Mouse (Mus musculus) ES-E14 (cell line): ENCODE measurements at regions not wholly inside any gene's neighbourhood (a gene's known extent, or its start where the extent isn't known, plus 50 kb on each side); places are given as distances from the start of the nearest gene placed in this dataset.

Experiments
- DNase-seq: peaks from one replicate; pipeline ENCODE4 v3.0.0-alpha.2; 2013; ENCODE audit warnings: low read depth, low spot score
- H3K27ac ChIP-seq: 2 replicates; pipeline ENCODE4 v1.5.1; 2012; ENCODE audit warnings: low read depth, mild to moderate bottlenecking, low read length, moderate library complexity, mixed read lengths; ENCODE audit not compliant: poor library complexity, insufficient read depth, severe bottlenecking
- H3K36me3 ChIP-seq: 2 replicates; pipeline ENCODE4 v1.6.1; 2012; ENCODE audit warnings: mild to moderate bottlenecking, low read length, moderate library complexity, mixed read lengths; ENCODE audit not compliant: control insufficient read depth, poor library complexity, insufficient read depth, severe bottlenecking
- H3K4me1 ChIP-seq, 2 experiments: fragments of 150-350 bp in 1 of 2; sonication (generic) in 1 of 2; 2 replicates each; pipeline ENCODE4 v1.6.1; 2012; ENCODE audit warnings: low read length in 2 of 2, mild to moderate bottlenecking in 1 of 2, mixed read lengths in 1 of 2; ENCODE audit not compliant: control insufficient read depth in 2 of 2, insufficient read depth in 2 of 2, poor library complexity in 1 of 2
- H3K4me3 ChIP-seq, 2 experiments: fragments of 150-350 bp in 1 of 2; sonication (generic) in 1 of 2; 2 replicates each; pipeline ENCODE4 v1.5.1; 2012; ENCODE audit warnings: low read length in 2 of 2, low read depth in 1 of 2, mild to moderate bottlenecking in 1 of 2, mixed read lengths in 1 of 2; ENCODE audit not compliant: insufficient read depth in 1 of 2, poor library complexity in 1 of 2, severe bottlenecking in 1 of 2
- H3K9ac ChIP-seq: 2 replicates; pipeline ENCODE4 v1.6.1; 2012; ENCODE audit warnings: low read depth, mild to moderate bottlenecking, low read length, mixed read lengths; ENCODE audit not compliant: poor library complexity, insufficient read depth, severe bottlenecking
- H3K9me3 ChIP-seq: fragments of 150-350 bp; sonication (generic); 2 replicates; pipeline ENCODE4 v1.6.1; 2012; ENCODE audit warnings: low read depth, mild to moderate bottlenecking, low read length; ENCODE audit not compliant: control insufficient read depth, insufficient read depth
- CHD2 ChIP-seq: IDR thresholded peaks from 2 replicates; pipeline ENCODE4 v1.6.1; 2014; ENCODE audit warnings: mild to moderate bottlenecking, low read depth, low read length, inconsistent platforms
- HCFC1 ChIP-seq: IDR thresholded peaks from 2 replicates; pipeline ENCODE4 v1.6.1; 2012; ENCODE audit warnings: low read length, inconsistent platforms, borderline replicate concordance; ENCODE audit not compliant: insufficient read depth
- MAFK ChIP-seq: IDR thresholded peaks from 2 replicates; pipeline ENCODE4 v1.6.1; 2014; ENCODE audit warnings: mild to moderate bottlenecking, low read depth, low read length, inconsistent platforms; ENCODE audit not compliant: insufficient read depth
- ZC3H11A ChIP-seq: IDR thresholded peaks from 2 replicates; pipeline ENCODE4 v1.6.1; 2012; ENCODE audit warnings: low read depth, mild to moderate bottlenecking, inconsistent platforms, low read length, borderline replicate concordance
- ZNF384 ChIP-seq: IDR thresholded peaks from 2 replicates; pipeline ENCODE4 v1.6.1; 2012; ENCODE audit warnings: low read depth, low read length, inconsistent platforms
- in situ Hi-C, 2 experiments: fragments of 600-800 bp; cut with MboI; formaldehyde crosslinking; loops; one replicate each; pipeline ENCODE4 v1.15.1; 2025; ENCODE audit warnings: low sequenced_read_pairs in 2 of 2, inconsistent platforms in 1 of 2; ENCODE audit not compliant: unreplicated experiment in 2 of 2

DNA sequence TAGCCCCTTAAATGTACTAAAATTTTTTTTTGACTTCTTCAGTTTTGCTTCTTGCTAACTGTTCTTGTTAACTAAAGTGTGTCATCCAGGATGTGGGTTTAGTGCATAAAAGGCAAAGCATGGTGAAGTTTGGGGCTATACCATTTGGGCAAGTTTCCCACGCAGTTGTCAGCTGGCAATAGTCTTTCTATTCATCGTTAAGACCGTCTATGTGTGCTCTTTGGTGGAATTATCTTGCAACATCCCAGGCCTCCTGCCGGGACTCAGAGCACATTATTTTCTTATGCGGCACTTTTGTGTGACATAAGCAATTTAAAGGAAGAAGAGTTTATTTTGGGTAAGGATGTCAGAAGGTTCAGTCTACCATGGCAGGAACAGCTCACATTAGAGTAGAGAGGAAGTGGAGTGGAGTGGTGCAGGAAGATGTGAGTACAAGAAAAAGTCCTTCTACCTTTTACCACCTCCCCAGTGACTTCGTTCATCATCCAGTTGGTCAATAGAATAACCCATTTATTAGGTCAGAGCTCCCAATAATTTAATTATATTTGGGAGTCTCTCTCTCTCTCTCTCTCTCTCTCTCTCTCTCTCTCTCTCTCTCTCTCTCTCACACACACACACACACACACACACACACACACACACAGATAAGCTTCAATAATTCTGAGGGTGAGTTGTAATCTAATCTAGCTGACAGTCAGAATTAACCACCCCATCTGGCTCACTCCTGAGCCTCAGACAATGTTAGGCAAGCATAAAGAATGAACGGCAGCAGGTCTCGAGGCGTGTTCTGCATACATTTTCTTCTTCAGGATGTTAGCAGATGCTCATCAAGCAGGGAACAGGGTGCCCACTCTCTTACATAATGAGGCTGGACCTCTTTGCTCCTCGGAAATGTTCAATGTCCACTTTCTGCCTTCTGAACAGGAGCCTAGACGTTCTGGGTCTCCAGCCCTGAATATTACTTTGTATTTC lies 304.7 kb downstream of the Foxo1 start:
- in situ Hi-C loops, result no loop called here
- Histone ChIP-seq H3K4me3 (no peak overlapping the region), H3K4me1 (no peaks in the 10 kb centered on the region), H3K36me3 (no peaks in the 10 kb centered on the region), H3K9ac (no peak overlapping the region), H3K27ac (no peak overlapping the region), H3K9me3 (no peaks in the 10 kb centered on the region)
- no peak for DNase-seq
- no peak for TF ChIP-seq MAFK
- TF ChIP-seq CHD2, result no peak

DNA sequence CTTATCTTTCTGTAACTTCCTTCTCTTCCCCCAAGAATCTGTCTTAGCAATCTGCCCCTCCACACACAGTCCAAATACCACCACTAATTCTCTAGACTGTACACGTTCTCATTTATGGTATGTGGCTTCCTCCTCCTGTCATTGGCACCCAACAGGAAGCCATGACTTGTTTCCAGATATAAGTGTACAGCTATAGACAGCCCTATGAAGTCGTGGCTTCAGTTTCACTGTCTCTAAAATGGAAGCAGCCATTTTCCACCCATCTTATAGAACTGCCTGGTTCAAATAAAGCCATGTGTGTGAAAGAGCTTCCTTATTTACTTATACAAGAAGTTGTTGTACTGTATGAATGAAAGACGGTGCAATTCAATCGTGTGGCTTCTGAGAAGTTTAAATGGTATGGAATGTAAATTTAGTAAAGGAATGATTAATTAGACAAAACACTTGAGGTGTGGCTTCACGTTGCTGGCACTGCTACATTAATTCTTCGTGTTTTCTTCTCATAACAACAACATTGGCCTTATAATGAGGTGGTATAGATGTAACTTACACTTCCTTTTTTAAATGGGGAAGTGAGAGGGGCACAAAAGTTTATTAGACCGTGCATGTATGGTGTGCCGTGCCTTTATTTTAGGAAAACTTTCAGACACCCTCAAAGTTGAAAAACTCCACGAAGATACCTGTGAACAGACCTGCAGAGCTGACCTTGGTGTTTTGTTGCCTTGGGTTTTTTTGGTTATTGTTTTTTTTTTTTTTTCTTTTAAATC lies 299.7 kb downstream of the Foxo1 start:
- no peaks in the 10 kb centered on the region for H3K4me1 ChIP-seq
- no peaks in the 10 kb centered on the region for H3K9me3 ChIP-seq
- H3K36me3 ChIP-seq, result no peaks in the 10 kb centered on the region
- in situ Hi-C loops, result no loop called here
- no peak for DNase-seq
- H3K9ac ChIP-seq, result no peak overlapping the region
- H3K4me3 ChIP-seq, result no peak overlapping the region
- no peak for TF ChIP-seq MAFK
- TF ChIP-seq ZNF384, result no peak
- no peak for TF ChIP-seq HCFC1
- TF ChIP-seq CHD2, result no peak
- TF ChIP-seq ZC3H11A, result no peak
- no peak overlapping the region for H3K27ac ChIP-seq

DNA sequence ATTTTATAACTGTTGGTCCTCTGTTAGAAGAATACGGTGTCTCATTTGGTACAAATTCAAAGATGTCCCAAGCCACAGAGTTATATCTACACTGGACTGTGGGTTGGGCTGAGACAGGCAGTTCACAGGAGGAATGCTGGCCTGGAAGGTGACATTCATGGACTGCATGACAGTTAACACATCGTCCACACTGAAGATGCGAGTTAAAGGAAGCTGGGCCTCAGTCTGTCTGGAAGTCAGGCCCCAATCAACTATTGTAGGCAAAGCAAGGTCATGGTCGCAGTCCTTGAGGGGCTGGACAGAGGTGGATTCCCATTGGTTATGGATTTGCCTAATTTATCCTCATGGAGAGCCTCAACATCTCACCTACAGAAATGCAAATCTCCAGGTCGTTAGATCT lies 295.5 kb downstream of the Foxo1 start:
- H3K9ac ChIP-seq, result no peak overlapping the region
- H3K4me3 ChIP-seq, result no peak overlapping the region
- H3K4me1 ChIP-seq, result peaks cover 4 to 9% of the 10 kb centered on the region in 2 experiments; a peak in 2 of 4 replicates
- no peak for DNase-seq
- in situ Hi-C loops, result no loop called here
- H3K9me3 ChIP-seq, result no peaks in the 10 kb centered on the region
- TF ChIP-seq MAFK, result no peak
- TF ChIP-seq ZC3H11A, result no peak
- TF ChIP-seq CHD2, result no peak
- no peak for TF ChIP-seq HCFC1
- no peak for TF ChIP-seq ZNF384
- H3K36me3 ChIP-seq, result no peaks in the 10 kb centered on the region
- H3K27ac ChIP-seq, result peak overlapping the region; percentile 60; the same call in 1 of the 2 replicates

DNA sequence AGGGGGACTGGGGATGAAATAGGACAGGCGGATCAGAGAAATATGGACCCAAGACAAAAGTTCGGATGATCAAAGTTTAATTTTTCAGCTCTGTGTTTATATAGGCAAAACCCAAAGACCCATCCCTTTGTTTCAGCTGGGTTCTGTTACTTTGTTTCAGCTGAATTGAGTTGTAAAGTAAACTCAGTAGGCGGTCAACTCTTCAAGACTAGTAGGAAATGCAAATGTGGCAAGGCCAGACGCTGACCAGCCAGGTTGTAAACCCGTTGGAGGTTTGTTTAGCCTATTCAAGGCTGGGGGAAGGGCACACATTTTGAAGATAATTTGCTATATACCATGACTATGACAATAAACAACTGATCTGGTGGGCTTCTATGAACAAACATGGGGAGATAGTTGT lies 294.7 kb downstream of the Foxo1 start:
- Histone ChIP-seq H3K36me3 (no peaks in the 10 kb centered on the region), H3K4me3 (no peak overlapping the region), H3K9ac (no peak overlapping the region), H3K27ac (no peak overlapping the region), H3K4me1 (peaks cover 4 to 9% of the 10 kb centered on the region in 2 experiments; a peak in 2 of 4 replicates), H3K9me3 (no peaks in the 10 kb centered on the region)
- TF ChIP-seq HCFC1 (no peak), CHD2 (no peak), ZNF384 (no peak), ZC3H11A (no peak), MAFK (no peak)
- no peak for DNase-seq
- in situ Hi-C loops, result no loop called here
